Mouse (Mus musculus) liver, postnatal 0 days (tissue): ENCODE data around the gene Gper1. TPM values are rescaled to one million over a fixed set of nuclear protein-coding genes. Genes with fewer than 3 reads are reported as not detected.

Source experiments
- ATAC-seq: fragments of 200-750 bp; cut with Nextera tagmentation; 2 replicates; pipeline ENCODE4 v1.8.0; 2017; ENCODE audit warnings: mild to moderate bottlenecking, moderate library complexity
- DNase-seq: peaks from one replicate; pipeline ENCODE4 v3.0.0-alpha.2; 2016
- H3K27ac ChIP-seq: fragments of 300-500 bp; sonication (generic); 2 replicates; pipeline ENCODE4 v1.5.1; 2014; ENCODE audit warnings: antibody characterized with exemption, moderate library complexity, mild to moderate bottlenecking, low read depth
- H3K27me3 ChIP-seq: fragments of 300-500 bp; sonication (generic); 2 replicates; pipeline ENCODE4 v1.6.1; 2014; ENCODE audit warnings: low read length, control low read depth, mixed read lengths; ENCODE audit not compliant: insufficient read depth
- H3K36me3 ChIP-seq: fragments of 300-500 bp; sonication (generic); replicated peaks from 2 replicates; pipeline ENCODE4 v1.6.1; 2014; ENCODE audit warnings: mild to moderate bottlenecking, control low read depth, low read length, moderate library complexity, mixed read lengths; ENCODE audit not compliant: insufficient read depth
- H3K4me1 ChIP-seq: fragments of 300-500 bp; sonication (generic); 2 replicates; pipeline ENCODE4 v1.6.1; 2014; ENCODE audit warnings: antibody characterized with exemption, mild to moderate bottlenecking, control low read depth; ENCODE audit not compliant: insufficient read depth
- H3K4me2 ChIP-seq: fragments of 300-500 bp; sonication (generic); 2 replicates; pipeline ENCODE4 v1.6.1; 2014; ENCODE audit warnings: low read depth, mild to moderate bottlenecking, low read length, moderate library complexity, mixed read lengths
- H3K4me3 ChIP-seq: fragments of 300-500 bp; sonication (generic); 2 replicates; pipeline ENCODE4 v1.5.1; 2014; ENCODE audit warnings: low read depth, low read length
- H3K9ac ChIP-seq: fragments of 300-500 bp; sonication (generic); replicated peaks from 2 replicates; pipeline ENCODE4 v1.6.1; 2014; ENCODE audit warnings: mild to moderate bottlenecking, moderate library complexity
- H3K9me3 ChIP-seq: fragments of 300-500 bp; sonication (generic); 2 replicates; pipeline ENCODE4 v1.6.1; 2016; ENCODE audit warnings: mild to moderate bottlenecking, control low read depth, low read length, mixed read lengths
- CTCF ChIP-seq: sonication (generic); IDR thresholded peaks from 2 replicates; pipeline ENCODE4 v1.5.1; 2016; ENCODE audit warnings: antibody characterized with exemption, low read depth
- EP300 ChIP-seq: IDR thresholded peaks from 2 replicates; pipeline ENCODE4 v1.6.1; 2016; ENCODE audit warnings: antibody characterized with exemption, low read depth, mild to moderate bottlenecking
- WGBS: fragments of 180-500 bp; shearing (Covaris S2); extraction: QIAGEN DNeasy Blood & Tissue Kit; methylation state at CpG from one replicate; pipeline ENCODE4 v1.1.7; 2014; ENCODE audit not compliant: insufficient replicate concordance; 5-methylcytosine and 5-hydroxymethylcytosine counted together
- polyA plus RNA-seq: library from polyadenylated mRNA; unstranded; fragments of >200 nt; fragmentation: Nextera tagmentation; extraction: Ambion mirVana; gene quantifications from 2 replicates; pipeline ENCODE4 v1.2.1, GENCODE M21; 2015

Gper1 gene
- polyA plus RNA-seq, 1 experiment from 2014 or later: 0.09 TPM

DNA sequence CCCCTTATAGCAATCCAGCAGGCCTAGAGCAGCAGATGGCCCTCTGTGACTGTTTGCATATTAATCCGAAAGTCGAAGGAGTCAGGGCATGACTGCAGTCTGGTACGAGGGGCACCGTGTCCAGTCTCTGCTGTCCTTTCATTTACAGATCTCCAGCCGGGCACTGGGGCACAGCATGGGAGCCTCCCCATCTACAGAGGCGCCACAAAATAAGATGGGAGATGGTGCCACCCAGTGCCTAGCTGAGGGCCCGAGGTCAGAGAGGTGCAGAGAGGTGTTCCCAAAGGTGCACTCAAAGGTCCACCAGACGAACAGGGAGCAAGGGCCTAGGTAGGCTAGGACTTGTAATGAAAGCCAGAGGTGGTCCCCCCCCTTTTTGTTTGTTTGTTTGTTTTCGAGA is 39.7 kb upstream of the Gper1 start:
- WGBS: 49% methylated on average over 9 of the region's 9 CpGs
- H3K36me3 ChIP-seq: peaks cover 24% of the 10 kb centered on the region
- no peak for ATAC-seq
- peak overlapping the region; percentile 99 for H3K27ac ChIP-seq
- peaks cover 90% of the 10 kb centered on the region for H3K4me1 ChIP-seq
- H3K9me3 ChIP-seq: no peaks in the 10 kb centered on the region
- peak overlapping the region; percentile 82 for H3K4me2 ChIP-seq
- H3K4me3 ChIP-seq: peak overlapping the region; percentile 82
- no peaks in the 10 kb centered on the region for H3K27me3 ChIP-seq
- TF ChIP-seq CTCF (no peak), EP300 (no peak)
- H3K9ac ChIP-seq: peak overlapping the region; percentile 83
- DNase-seq: no peak

DNA sequence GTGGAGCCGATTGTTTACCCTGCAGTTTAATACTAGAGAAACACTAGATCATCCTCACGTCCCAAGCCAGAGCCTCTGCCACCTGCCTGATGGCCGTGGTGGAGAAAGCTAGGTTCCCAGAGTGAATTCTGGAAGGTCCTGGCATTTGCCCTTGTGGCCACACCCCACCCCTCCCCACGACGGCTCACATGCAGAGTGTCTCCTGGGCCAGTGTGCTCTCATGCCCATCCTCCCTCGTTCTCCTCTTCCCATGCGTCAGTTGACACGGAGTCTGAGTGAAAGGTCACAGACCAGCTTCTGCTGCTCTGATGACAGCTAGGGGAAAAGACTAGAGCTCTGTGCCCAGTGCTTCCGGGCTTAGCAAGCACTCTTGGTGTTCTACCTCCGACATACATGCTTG is 38.4 kb upstream of the Gper1 start:
- Histone ChIP-seq H3K4me2 (peak overlapping the region; percentile 82), H3K9ac (peak overlapping the region; percentile 39; the same call in 1 of the 2 replicates), H3K36me3 (peaks cover 26% of the 10 kb centered on the region), H3K27me3 (no peaks in the 10 kb centered on the region), H3K9me3 (no peaks in the 10 kb centered on the region), H3K4me1 (peaks cover 90% of the 10 kb centered on the region), H3K4me3 (no peak overlapping the region), H3K27ac (peak overlapping the region; percentile 99)
- DNase-seq (peak; percentile 75), ATAC-seq (peak; percentile 22; the same call in 1 of the 2 replicates)
- peak; percentile 56; the same call in 1 of the 2 replicates for TF ChIP-seq EP300
- TF ChIP-seq CTCF: 0 out of 2 replicates have a peak, but pooled peaks have one; percentile 7
- 53% methylated on average over 10 of the region's 10 CpGs for WGBS

DNA sequence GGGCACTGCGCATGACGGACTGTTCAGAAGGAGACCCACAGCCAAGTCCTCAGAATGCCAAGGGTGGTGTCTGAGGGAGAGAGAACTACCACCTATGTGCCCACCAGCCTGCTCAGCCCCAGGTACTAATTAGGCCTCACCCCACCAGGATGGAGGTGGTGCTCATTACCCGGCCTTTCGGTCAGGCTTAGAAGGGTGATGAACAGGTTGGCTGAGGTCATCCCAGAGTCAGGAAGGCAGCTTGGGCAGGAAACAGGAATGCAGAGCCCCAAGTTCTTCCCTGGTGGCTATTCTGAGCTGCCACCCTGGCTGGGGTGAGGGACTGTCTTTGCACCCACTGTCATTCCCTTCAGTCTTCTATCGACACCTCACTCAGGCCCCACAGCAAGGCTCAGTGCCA is 36.9 kb upstream of the Gper1 start:
- H3K4me2 ChIP-seq: peak overlapping the region; percentile 30
- H3K9ac ChIP-seq: peak overlapping the region; percentile 34

DNA sequence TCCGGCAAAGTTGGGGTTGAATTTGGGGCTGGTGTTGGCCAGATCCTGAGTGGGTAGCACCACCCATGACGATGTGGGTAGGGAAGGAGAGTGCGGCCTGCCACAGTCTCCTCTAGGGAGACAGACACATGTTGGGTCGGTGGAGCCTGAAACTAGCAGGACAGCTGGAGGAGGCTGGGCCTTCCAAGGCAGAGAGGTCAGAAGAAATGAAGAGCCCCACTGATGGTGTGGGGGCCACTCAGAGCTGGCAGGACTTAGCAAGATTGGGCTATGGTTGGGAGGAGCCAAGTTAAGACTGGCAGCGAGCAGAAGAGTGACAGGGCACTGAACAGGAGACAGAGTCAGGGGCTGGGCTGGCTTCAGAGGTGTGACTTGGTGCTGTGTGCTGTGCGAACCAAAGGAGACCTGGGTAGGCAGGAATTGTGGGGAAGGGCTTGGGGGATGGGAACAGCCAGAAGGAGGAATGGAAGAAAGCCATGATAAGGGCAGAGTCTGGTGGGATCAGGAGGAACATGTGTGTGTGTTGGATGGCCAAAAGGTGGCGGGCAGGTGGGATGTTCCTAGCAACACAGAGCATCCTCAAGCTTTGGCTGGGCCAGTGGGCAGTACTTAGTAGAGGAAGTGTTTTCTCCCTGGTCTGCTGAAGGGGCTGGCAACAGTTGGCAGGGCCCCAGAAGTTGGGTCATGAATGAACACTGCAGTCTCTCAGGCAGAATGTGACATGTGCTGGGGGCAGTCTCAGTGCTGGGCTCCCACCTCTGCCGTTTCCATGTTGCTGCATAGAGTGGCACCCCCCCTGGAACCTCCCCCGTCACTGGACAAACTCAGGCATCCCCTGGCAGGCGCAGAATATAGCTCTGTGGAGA is 35.4 kb upstream of the Gper1 start:
- Histone ChIP-seq H3K4me3 (0 out of 2 replicates have a peak overlapping the region, but pooled peaks have one; percentile 9), H3K27me3 (no peaks in the 10 kb centered on the region), H3K9me3 (no peaks in the 10 kb centered on the region), H3K9ac (peak overlapping the region; percentile 72), H3K4me1 (peaks cover 83% of the 10 kb centered on the region), H3K27ac (peak overlapping the region; percentile 99), H3K4me2 (peak overlapping the region; percentile 65), H3K36me3 (peaks cover 40% of the 10 kb centered on the region)
- TF ChIP-seq CTCF (no peak), EP300 (no peak)
- DNase-seq (no peak), ATAC-seq (no peak)
- WGBS: 74% methylated on average over 10 of the region's 10 CpGs

More for the DNA sequence above, 36.9 kb upstream of the Gper1 start:
- no peak for DNase-seq
- H3K9me3 ChIP-seq: no peaks in the 10 kb centered on the region
- H3K4me1 ChIP-seq: peaks cover 88% of the 10 kb centered on the region
- H3K27ac ChIP-seq: peak overlapping the region; percentile 99
- TF ChIP-seq EP300 (no peak), CTCF (no peak)
- H3K4me3 ChIP-seq: no peak overlapping the region
- peaks cover 26% of the 10 kb centered on the region for H3K36me3 ChIP-seq
- no peaks in the 10 kb centered on the region for H3K27me3 ChIP-seq
- 89% methylated on average over 5 of the region's 5 CpGs for WGBS
- no peak for ATAC-seq

DNA sequence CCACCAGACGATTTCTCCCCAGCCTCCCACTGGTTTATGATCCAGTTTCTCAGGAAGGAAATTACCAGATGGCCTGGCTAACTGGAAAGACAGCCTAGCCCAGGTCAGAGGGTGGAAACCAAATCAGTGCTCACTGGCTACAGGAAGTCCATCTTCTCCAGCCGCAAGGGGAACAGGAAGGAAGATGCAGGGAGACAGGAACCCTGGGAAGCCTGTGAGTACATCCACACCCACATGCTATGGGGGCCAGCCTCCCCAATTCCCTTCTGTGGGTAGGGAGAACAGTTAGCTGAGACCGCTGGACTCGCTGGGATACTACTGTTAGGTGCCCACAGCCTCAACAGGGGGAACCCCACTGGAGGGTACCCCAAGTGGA is 34.8 kb upstream of the Gper1 start:
- WGBS: 49% methylated on average over 4 of the region's 4 CpGs
- Histone ChIP-seq H3K9ac (peak overlapping the region; percentile 72), H3K4me1 (peaks cover 77% of the 10 kb centered on the region)

More for the DNA sequence above, 34.8 kb upstream of the Gper1 start:
- TF ChIP-seq CTCF (no peak), EP300 (peak; percentile 19; the same call in 1 of the 2 replicates)
- DNase-seq (no peak), ATAC-seq (no peak)
- Histone ChIP-seq H3K36me3 (peaks cover 47% of the 10 kb centered on the region), H3K4me2 (peak overlapping the region; percentile 65), H3K4me3 (peak overlapping the region; percentile 9; the same call in 1 of the 2 replicates), H3K27ac (peak overlapping the region; percentile 99), H3K9me3 (no peaks in the 10 kb centered on the region), H3K27me3 (no peaks in the 10 kb centered on the region)
